Mouse (Mus musculus) heart, embryonic 15.5 days (tissue): ENCODE results near the gene Eddm3b. TPM values are rescaled to one million over a fixed set of nuclear protein-coding genes. Genes with fewer than 3 reads are reported as not detected.
"Not testable (repeated sequence)": the region's sequence is repeated elsewhere in the genome, so short reads cannot be mapped to it uniquely, and the experiment has no call there.

Experiments
- ATAC-seq: fragments of 200-750 bp; cut with Nextera tagmentation; replicated peaks from 2 replicates; pipeline ENCODE4 v1.8.0; 2017; ENCODE audit warnings: low read depth, moderate TSS enrichment; ENCODE audit not compliant: insufficient number of reproducible peaks, insufficient read depth, low FRiP score
- H3K27ac ChIP-seq: fragments of 300-500 bp; sonication (generic); 2 replicates; pipeline ENCODE4 v1.5.1; 2015; ENCODE audit warnings: mild to moderate bottlenecking, inconsistent platforms
- H3K27me3 ChIP-seq: fragments of 300-500 bp; sonication (generic); 2 replicates; pipeline ENCODE4 v1.6.1; 2015; ENCODE audit warnings: inconsistent platforms
- H3K36me3 ChIP-seq: fragments of 300-500 bp; sonication (generic); 2 replicates; pipeline ENCODE4 v1.6.1; 2015; ENCODE audit warnings: mild to moderate bottlenecking, inconsistent platforms
- H3K4me1 ChIP-seq: fragments of 300-500 bp; sonication (generic); replicated peaks from 2 replicates; pipeline ENCODE4 v1.6.1; 2015; ENCODE audit warnings: inconsistent platforms
- H3K4me2 ChIP-seq: fragments of 300-500 bp; sonication (generic); 2 replicates; pipeline ENCODE4 v1.6.1; 2015; ENCODE audit warnings: inconsistent platforms, mild to moderate bottlenecking, moderate library complexity
- H3K4me3 ChIP-seq: fragments of 300-500 bp; sonication (generic); 2 replicates; pipeline ENCODE4 v1.5.1; 2015; ENCODE audit warnings: mild to moderate bottlenecking, inconsistent platforms
- H3K9ac ChIP-seq: fragments of 300-500 bp; sonication (generic); 2 replicates; pipeline ENCODE4 v1.6.1; 2015; ENCODE audit warnings: mild to moderate bottlenecking, inconsistent platforms
- H3K9me3 ChIP-seq: fragments of 300-500 bp; sonication (generic); replicated peaks from 2 replicates; pipeline ENCODE4 v1.6.1; 2016; ENCODE audit warnings: inconsistent platforms
- WGBS: fragments of 180-500 bp; shearing (Covaris S2); methylation state at CpG from one replicate; pipeline ENCODE4 v1.1.7; 2015; ENCODE audit warnings: mixed read lengths; 5-methylcytosine and 5-hydroxymethylcytosine counted together
- polyA plus RNA-seq: library from polyadenylated mRNA; unstranded; fragments of >200 nt; fragmentation: Nextera tagmentation; extraction: Ambion mirVana; gene quantifications from 2 replicates; pipeline ENCODE4 v1.2.1, GENCODE M21; 2015

Gene Eddm3b
- polyA plus RNA-seq, 1 experiment from 2014 or later, result not detected

DNA sequence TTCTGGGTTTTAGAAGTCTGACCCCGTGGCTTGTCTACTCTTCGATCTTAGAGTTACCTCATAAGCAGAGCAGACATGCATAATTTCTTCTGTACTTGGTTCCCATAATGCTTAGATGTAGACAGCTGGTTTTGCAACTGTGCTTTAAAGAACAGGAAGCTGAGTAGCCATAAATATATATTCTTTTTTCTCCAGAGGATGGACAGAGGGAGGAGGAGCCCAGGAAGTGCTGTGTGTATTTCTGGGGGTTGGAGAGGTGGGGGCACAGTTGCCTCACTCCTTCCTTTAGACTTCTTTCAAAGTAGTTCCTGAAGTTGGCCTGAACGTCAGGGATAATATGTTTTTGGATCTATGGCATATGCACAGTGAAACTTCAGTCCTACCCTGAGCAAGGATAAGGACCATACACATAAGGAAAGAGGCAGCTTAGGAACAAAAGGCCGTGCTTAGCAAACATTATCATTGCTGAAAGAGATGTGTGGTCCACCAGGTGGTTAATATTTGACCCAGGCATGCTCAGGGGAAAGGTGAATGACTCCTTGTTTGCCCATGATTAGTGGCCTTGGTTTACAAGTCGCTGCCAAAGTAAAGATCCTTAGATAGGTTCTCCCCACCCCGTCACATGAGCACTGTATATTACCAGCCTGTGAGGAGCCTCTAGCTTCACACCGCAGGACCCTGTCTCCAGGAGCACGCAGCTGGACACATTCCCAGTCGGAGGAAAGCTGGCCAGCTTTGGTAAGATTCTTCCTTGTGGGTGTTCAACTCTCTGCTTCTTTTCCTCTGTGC, 18.3 kb upstream of the Eddm3b start:
- H3K9me3 ChIP-seq, result no peaks in the 10 kb centered on the region
- H3K4me3 ChIP-seq, result no peak overlapping the region
- H3K36me3 ChIP-seq, result no peaks in the 10 kb centered on the region
- no peak overlapping the region for H3K27ac ChIP-seq
- peaks cover 18% of the 10 kb centered on the region; the same call in 1 of the 2 replicates for H3K4me1 ChIP-seq
- no peak overlapping the region for H3K4me2 ChIP-seq
- H3K9ac ChIP-seq, result no peak overlapping the region
- no peaks in the 10 kb centered on the region for H3K27me3 ChIP-seq
- WGBS, result 61% methylated on average over 9 of the region's 9 CpGs
- ATAC-seq, result no peak

GRCm38 (mm10) chr14:51098300-51098699, 15.9 kb upstream of the Eddm3b start:
- H3K9me3 ChIP-seq, H3K27me3 ChIP-seq, H3K9ac ChIP-seq, H3K36me3 ChIP-seq, H3K27ac ChIP-seq, H3K4me2 ChIP-seq, H3K4me3 ChIP-seq, H3K4me1 ChIP-seq: not testable (repeated sequence)
- 0 out of 2 replicates have a peak, but pooled peaks have one; percentile 6 for ATAC-seq
- 35% methylated on average over 1 of the region's 1 CpGs for WGBS

DNA sequence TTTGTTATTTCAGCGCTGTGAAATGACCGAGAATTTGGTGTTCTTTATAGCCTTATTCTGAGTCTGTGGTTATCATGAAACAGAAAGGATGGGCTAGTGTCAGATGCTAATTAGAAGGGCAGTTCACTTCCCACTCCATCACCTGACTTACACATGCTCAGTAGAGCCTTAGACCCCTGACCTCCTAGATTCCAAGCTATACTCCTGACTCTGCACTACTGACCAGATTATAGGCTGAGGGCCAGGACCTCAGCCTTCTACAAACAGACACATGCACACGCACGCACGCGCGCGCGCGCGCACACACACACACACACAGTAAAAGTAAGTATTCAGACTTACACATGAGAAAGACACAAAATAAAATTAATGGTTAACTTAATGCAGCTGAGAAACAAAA, 15.3 kb upstream of the Eddm3b start:
- H3K4me2 ChIP-seq, result no peak overlapping the region
- H3K9ac ChIP-seq, result no peak overlapping the region
- no peak overlapping the region for H3K4me3 ChIP-seq
- no peaks in the 10 kb centered on the region for H3K27me3 ChIP-seq
- no peak for ATAC-seq
- no peaks in the 10 kb centered on the region for H3K9me3 ChIP-seq
- H3K4me1 ChIP-seq, result 0 out of 2 replicates have a peak, but pooled peaks cover 3% of the 10 kb centered on the region
- WGBS, result 94% methylated on average over 11 of the region's 11 CpGs
- no peak overlapping the region for H3K27ac ChIP-seq
- H3K36me3 ChIP-seq, result no peaks in the 10 kb centered on the region

DNA sequence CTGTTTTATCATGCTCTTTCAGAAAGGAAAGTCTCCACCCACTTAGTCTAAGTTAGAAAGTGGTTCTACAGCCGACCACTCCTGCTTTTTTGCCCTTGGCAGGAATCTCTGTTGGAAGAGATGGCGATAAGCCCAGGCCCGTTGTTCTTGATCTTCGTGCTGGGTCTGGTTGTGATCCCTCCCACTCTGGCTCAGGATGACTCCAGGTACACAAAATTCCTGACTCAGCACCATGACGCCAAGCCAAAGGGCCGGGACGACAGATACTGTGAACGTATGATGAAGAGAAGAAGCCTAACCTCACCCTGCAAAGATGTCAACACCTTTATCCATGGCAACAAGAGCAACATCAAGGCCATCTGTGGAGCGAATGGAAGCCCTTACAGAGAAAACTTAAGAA, 12.9 kb upstream of the Eddm3b start:
- Histone ChIP-seq H3K9me3 (no peaks in the 10 kb centered on the region), H3K4me3 (no peak overlapping the region), H3K4me1 (no peaks in the 10 kb centered on the region), H3K27ac (no peak overlapping the region), H3K27me3 (no peaks in the 10 kb centered on the region), H3K4me2 (no peak overlapping the region), H3K9ac (no peak overlapping the region), H3K36me3 (no peaks in the 10 kb centered on the region)
- ATAC-seq, result no peak
- 57% methylated on average over 9 of the region's 9 CpGs for WGBS

GRCm38 (mm10) chr14:51103217-51103616, 11.0 kb upstream of the Eddm3b start:
- H3K4me3 ChIP-seq, result no peak overlapping the region
- H3K4me2 ChIP-seq, result no peak overlapping the region
- no peaks in the 10 kb centered on the region for H3K9me3 ChIP-seq
- no peak overlapping the region for H3K27ac ChIP-seq
- H3K27me3 ChIP-seq, result no peaks in the 10 kb centered on the region
- no peak for ATAC-seq
- no peak overlapping the region for H3K9ac ChIP-seq
- H3K36me3 ChIP-seq, result no peaks in the 10 kb centered on the region
- no peaks in the 10 kb centered on the region for H3K4me1 ChIP-seq
- WGBS, result 51% methylated on average over 3 of the region's 3 CpGs

DNA sequence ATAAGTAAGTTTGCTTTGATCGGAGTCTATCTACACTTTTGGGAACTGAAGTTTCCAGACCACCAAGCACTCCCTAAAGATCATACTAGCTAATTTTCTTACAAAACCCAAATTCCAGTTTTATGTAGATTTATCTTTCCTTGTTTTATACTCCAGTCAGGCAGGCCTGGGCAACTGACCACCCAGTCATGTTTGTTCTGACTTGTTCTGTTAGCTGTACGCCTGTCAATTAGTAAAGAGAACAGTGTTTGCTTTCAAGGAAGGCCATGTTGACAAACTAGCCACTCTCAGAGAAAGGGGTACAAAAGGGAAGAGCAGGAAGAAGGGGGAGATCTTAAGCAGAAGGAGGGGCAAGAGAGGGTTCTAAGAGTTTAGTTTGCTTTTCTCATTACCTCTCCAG, 9.9 kb upstream of the Eddm3b start:
- Histone ChIP-seq H3K36me3 (no peaks in the 10 kb centered on the region), H3K9me3 (no peaks in the 10 kb centered on the region), H3K4me1 (no peaks in the 10 kb centered on the region), H3K9ac (no peak overlapping the region), H3K4me3 (no peak overlapping the region), H3K27ac (no peak overlapping the region), H3K27me3 (no peaks in the 10 kb centered on the region), H3K4me2 (no peak overlapping the region)
- 90% methylated on average over 2 of the region's 2 CpGs for WGBS
- ATAC-seq, result no peak

DNA sequence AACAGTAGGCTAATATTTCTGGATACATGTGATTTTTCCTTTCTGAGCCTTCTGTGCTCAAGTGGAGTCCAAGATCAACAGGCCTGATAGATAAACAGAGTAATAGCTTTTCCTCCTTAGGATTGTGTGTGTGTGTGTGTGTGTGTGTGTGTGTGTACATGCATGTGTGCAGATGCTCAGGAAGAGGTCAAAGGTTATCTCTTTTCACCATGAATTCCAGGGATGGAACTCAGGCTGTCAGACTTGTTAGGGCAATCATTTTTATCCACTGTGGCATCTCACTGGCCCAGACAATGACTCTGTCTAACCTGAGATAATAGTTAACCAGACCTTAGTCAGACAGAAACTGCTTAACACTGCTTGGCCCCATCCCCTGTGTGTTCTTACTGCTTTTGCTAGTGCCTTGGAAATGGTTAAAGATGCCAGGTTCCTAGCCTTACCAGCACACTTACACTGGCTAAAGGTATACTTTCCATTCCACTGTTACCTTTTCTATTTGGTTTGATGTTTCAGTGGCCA, 7.7 kb upstream of the Eddm3b start:
- ATAC-seq, result no peak
- H3K4me1 ChIP-seq, result no peaks in the 10 kb centered on the region
- no peak overlapping the region for H3K4me3 ChIP-seq
- no peaks in the 10 kb centered on the region for H3K36me3 ChIP-seq
- H3K9me3 ChIP-seq, result no peaks in the 10 kb centered on the region
- H3K4me2 ChIP-seq, result no peak overlapping the region
- H3K27me3 ChIP-seq, result no peaks in the 10 kb centered on the region
- no peak overlapping the region for H3K27ac ChIP-seq
- H3K9ac ChIP-seq, result no peak overlapping the region

- WGBS, result 35% methylated on average over 3 of the region's 3 CpGs
- H3K4me1 ChIP-seq, result 0 out of 2 replicates have a peak, but pooled peaks cover 5% of the 10 kb centered on the region
- ATAC-seq, result peak; percentile 79; the same call in 1 of the 2 replicates
- no peaks in the 10 kb centered on the region for H3K27me3 ChIP-seq
- H3K4me2 ChIP-seq, result no peak overlapping the region
- no peaks in the 10 kb centered on the region for H3K9me3 ChIP-seq
- H3K36me3 ChIP-seq, result no peaks in the 10 kb centered on the region
- peak overlapping the region; percentile 47 for H3K27ac ChIP-seq
- no peak overlapping the region for H3K4me3 ChIP-seq
- H3K9ac ChIP-seq, result no peak overlapping the region
These were observed 2.3 kb upstream of the Eddm3b start for GRCm38 (mm10) chr14:51111966-51112365.

DNA sequence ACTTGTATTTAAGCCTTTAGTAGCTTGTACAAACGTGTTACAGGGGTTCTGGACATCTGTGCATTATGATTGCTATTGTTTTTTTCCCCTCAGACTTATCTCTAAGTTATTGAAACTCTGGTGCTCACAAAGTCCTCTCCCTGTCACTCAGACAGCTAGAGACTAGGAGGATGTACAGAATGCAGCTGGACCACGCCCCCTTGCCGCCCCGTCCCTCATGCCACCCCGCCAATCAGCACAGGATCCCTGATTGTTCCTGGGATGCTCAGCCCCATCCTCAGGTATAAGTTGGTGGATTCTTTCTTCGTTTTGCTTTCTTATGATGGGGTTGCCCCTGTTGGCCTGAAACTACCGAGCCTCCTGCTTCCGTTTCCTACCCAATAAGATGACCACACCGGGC, 750 bp upstream of the Eddm3b start:
- Histone ChIP-seq H3K4me3 (no peak overlapping the region), H3K9me3 (no peaks in the 10 kb centered on the region), H3K27ac (no peak overlapping the region), H3K36me3 (no peaks in the 10 kb centered on the region), H3K27me3 (no peaks in the 10 kb centered on the region), H3K9ac (no peak overlapping the region), H3K4me2 (no peak overlapping the region), H3K4me1 (0 out of 2 replicates have a peak, but pooled peaks cover 5% of the 10 kb centered on the region)
- WGBS, result 41% methylated on average over 9 of the region's 9 CpGs
- no peak for ATAC-seq

DNA sequence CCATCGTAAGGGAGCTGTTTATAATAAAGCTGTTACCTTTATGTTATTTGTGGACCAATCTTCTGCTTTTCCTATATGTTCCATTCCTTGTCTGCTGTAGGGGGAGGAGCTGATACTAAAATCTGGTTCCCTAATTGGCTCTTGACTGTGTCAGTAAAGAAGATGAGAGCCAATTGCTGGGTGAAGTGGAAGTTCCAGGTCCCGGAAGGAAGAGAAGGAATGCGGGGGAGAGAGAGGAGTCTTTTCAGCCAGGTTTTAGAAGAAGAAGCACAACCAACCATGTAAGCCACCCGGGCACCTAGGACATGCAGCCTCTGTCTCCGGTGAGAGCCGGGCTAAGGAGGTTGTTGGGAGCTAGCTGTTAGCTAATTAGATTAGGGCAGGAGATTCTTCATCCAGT, 11.5 kb downstream of the Eddm3b start:
- Histone ChIP-seq H3K9me3 (peaks cover 4% of the 10 kb centered on the region; the same call in 1 of the 2 replicates), H3K27me3 (no peaks in the 10 kb centered on the region), H3K4me2 (no peak overlapping the region), H3K4me1 (0 out of 2 replicates have a peak, but pooled peaks cover 2% of the 10 kb centered on the region), H3K9ac (no peak overlapping the region), H3K4me3 (no peak overlapping the region), H3K27ac (no peak overlapping the region), H3K36me3 (no peaks in the 10 kb centered on the region)
- 89% methylated on average over 6 of the region's 6 CpGs for WGBS
- no peak for ATAC-seq

- 47% methylated on average over 2 of the region's 2 CpGs for WGBS
- no peak overlapping the region for H3K4me2 ChIP-seq
- no peak overlapping the region for H3K4me3 ChIP-seq
- peaks cover 4% of the 10 kb centered on the region; the same call in 1 of the 2 replicates for H3K9me3 ChIP-seq
- H3K36me3 ChIP-seq, result no peaks in the 10 kb centered on the region
- peak; percentile 10; the same call in 1 of the 2 replicates for ATAC-seq
- H3K4me1 ChIP-seq, result 0 out of 2 replicates have a peak, but pooled peaks cover 2% of the 10 kb centered on the region
- no peak overlapping the region for H3K27ac ChIP-seq
- H3K27me3 ChIP-seq, result no peaks in the 10 kb centered on the region
- H3K9ac ChIP-seq, result no peak overlapping the region
These were observed 13.5 kb downstream of the Eddm3b start for GRCm38 (mm10) chr14:51127648-51128258.
